24 mouse cellular contexts compared by ENCODE assay signal in the genomic region with DNA sequence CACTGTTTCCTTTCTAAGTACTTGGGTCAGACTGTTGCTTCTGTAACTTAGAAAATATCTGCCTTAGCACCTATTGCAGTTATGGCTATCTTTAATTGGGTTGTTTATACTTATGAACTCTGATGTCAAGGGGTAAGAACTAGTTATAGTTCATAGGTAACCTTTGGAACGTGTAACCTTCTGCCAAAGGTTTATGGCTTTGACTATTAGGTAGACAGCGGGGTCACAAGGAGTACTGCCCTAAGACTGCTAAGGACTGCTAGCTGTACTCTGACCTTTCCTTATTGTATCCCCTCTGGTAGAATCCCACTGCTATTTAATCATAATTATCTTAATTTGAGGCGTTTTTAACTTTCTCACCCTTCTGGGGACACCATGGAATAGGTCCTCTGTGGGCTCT. TPM values are rescaled to one million over a fixed set of nuclear protein-coding genes. Genes with fewer than 3 reads are reported as not detected.
DNase-seq lines count a peak whose midpoint lies in the region; ATAC-seq and TF ChIP-seq lines count a peak whose summit lies in the region.
"Had no signal": no experiment of that assay in that cellular context is flagged by ENCODE, and none has a peak within 500 bp of the region (broad histone marks: within the 10 kb centered on the region; RNA-seq: fewer than 3 reads in every experiment).

No protein-coding gene starts in this region.

- no peak overlapping the region for H3K9ac ChIP-seq in intestine, embryonic 15.5 days
- no peak overlapping the region for H3K9ac ChIP-seq in intestine, postnatal 0 days (ENCODE audit: low read depth, low read length)
- no peak overlapping the region for H3K9ac ChIP-seq in forebrain, embryonic 14.5 days (ENCODE audit: low read length)
- H3K9ac ChIP-seq: embryonic facial prominence, embryonic 12.5 days; forebrain, embryonic 13.5 days; forebrain, postnatal 0 days had no signal

- no peak overlapping the region for H3K27ac ChIP-seq in kidney, adult 2 months (ENCODE audit: insufficient read depth, low read depth, low read length)
- H3K27ac ChIP-seq in intestine, embryonic 15.5 days = no peak overlapping the region
- H3K27ac ChIP-seq in intestine, postnatal 0 days (ENCODE audit: low read depth, low read length) = no peak overlapping the region
- H3K27ac ChIP-seq in forebrain, embryonic 14.5 days (ENCODE audit: low read depth, low read length) = no peak overlapping the region
- H3K27ac ChIP-seq: embryonic facial prominence, embryonic 10.5 days; embryonic facial prominence, embryonic 12.5 days; forebrain, embryonic 13.5 days had no signal

- no peaks in the 10 kb centered on the region for H3K36me3 ChIP-seq in kidney, adult 2 months (ENCODE audit: control insufficient read depth, insufficient read depth, low read length)
- H3K36me3 ChIP-seq in intestine, embryonic 15.5 days = no peaks in the 10 kb centered on the region
- H3K36me3 ChIP-seq in intestine, postnatal 0 days (ENCODE audit: control insufficient read depth, insufficient read depth) = no peaks in the 10 kb centered on the region
- no peaks in the 10 kb centered on the region for H3K36me3 ChIP-seq in forebrain, embryonic 14.5 days (ENCODE audit: control insufficient read depth, insufficient read depth, low read length)
- H3K36me3 ChIP-seq: embryonic facial prominence, embryonic 10.5 days; embryonic facial prominence, embryonic 12.5 days; G1E had no signal

- TF ChIP-seq POLR2A in kidney, adult 2 months (IDR thresholded peaks at IDR 0.05; ENCODE audit: low read depth, low read length) = no peak

- 50% methylated on average over 3 of the region's 3 CpGs for WGBS in kidney, adult 2 months
- WGBS in intestine, embryonic 15.5 days = 60% methylated on average over 3 of the region's 3 CpGs
- 40% methylated on average over 3 of the region's 3 CpGs for WGBS in intestine, postnatal 0 days
- WGBS in forebrain, embryonic 14.5 days = 78% methylated on average over 3 of the region's 3 CpGs

- H3K4me3 ChIP-seq in kidney, adult 2 months (ENCODE audit: insufficient read depth, low read depth, low read length) = no peak overlapping the region
- H3K4me3 ChIP-seq in intestine, embryonic 15.5 days (replicated peaks) = no peak overlapping the region
- H3K4me3 ChIP-seq in intestine, postnatal 0 days (ENCODE audit: low read depth, low read length) = no peak overlapping the region
- no peak overlapping the region for H3K4me3 ChIP-seq in forebrain, embryonic 14.5 days (ENCODE audit: low read depth, low read length)
- H3K4me3 ChIP-seq: embryonic facial prominence, embryonic 10.5 days; embryonic facial prominence, embryonic 12.5 days; forebrain, embryonic 13.5 days had no signal

- peak; percentile 61; the same call in 1 of the 2 replicates for ATAC-seq in intestine, embryonic 15.5 days
- peak; percentile 74 for ATAC-seq in intestine, postnatal 0 days
- no peak for ATAC-seq in forebrain, embryonic 14.5 days
- ATAC-seq: activated CD4-positive, CD25-positive, alpha-beta regulatory T cell, adult 4 months; CD4-positive, CD25-positive, alpha-beta regulatory T cell, adult 4 months; forebrain, embryonic 13.5 days; forebrain, postnatal 0 days; Patski had no signal

- no peaks in the 10 kb centered on the region for H3K27me3 ChIP-seq in kidney, adult 2 months (replicated peaks; ENCODE audit: control insufficient read depth, insufficient read depth, low read length)
- H3K27me3 ChIP-seq in intestine, embryonic 15.5 days (replicated peaks) = no peaks in the 10 kb centered on the region
- H3K27me3 ChIP-seq in intestine, postnatal 0 days (replicated peaks; ENCODE audit: control insufficient read depth, insufficient read depth, low read length) = no peaks in the 10 kb centered on the region
- H3K27me3 ChIP-seq in forebrain, embryonic 14.5 days (replicated peaks; ENCODE audit: control insufficient read depth, insufficient read depth, low read length) = no peaks in the 10 kb centered on the region
- H3K27me3 ChIP-seq: CH12.LX; embryonic facial prominence, embryonic 12.5 days; forebrain, embryonic 13.5 days; Patski had no signal

- peak; percentile 45 for DNase-seq in kidney, adult 2 months
- no peak for DNase-seq in kidney, adult 11 months
- DNase-seq in ovary, postnatal 36 days (ENCODE audit: low spot score) = no peak
- no peak for DNase-seq in forebrain, embryonic 14.5 days (ENCODE audit: low spot score)
- DNase-seq: adrenal gland, adult 8-10 months; adrenal gland, postnatal 14 days; adrenal gland, postnatal 36 days; B cell, adult 2 months; cerebellum, adult 11-12 months; cerebellum, adult 2 months; cerebellum, adult 9-10 months; cerebellum, postnatal 10 days; cerebellum, postnatal 25 days; forebrain, postnatal 0 days had no signal

- TF ChIP-seq CTCF in kidney, adult 2 months (conservative IDR thresholded peaks at IDR 0.05; ENCODE audit: insufficient read depth, insufficient read length, low read depth, low read length) = no peak
- no peak for TF ChIP-seq CTCF in intestine, postnatal 0 days (IDR thresholded peaks at IDR 0.05; ENCODE audit: low read depth)

- no peaks in the 10 kb centered on the region for H3K9me3 ChIP-seq in intestine, embryonic 15.5 days
- H3K9me3 ChIP-seq in intestine, postnatal 0 days (ENCODE audit: control insufficient read depth) = no peaks in the 10 kb centered on the region
- H3K9me3 ChIP-seq in forebrain, embryonic 14.5 days (replicated peaks; ENCODE audit: control insufficient read depth, low read length) = no peaks in the 10 kb centered on the region
- H3K9me3 ChIP-seq: embryonic facial prominence, embryonic 10.5 days; embryonic facial prominence, embryonic 12.5 days; forebrain, embryonic 13.5 days had no signal

- H3K4me2 ChIP-seq in intestine, embryonic 15.5 days (replicated peaks) = no peak overlapping the region
- H3K4me2 ChIP-seq in intestine, postnatal 0 days (replicated peaks; ENCODE audit: low read depth) = no peak overlapping the region
- no peak overlapping the region for H3K4me2 ChIP-seq in forebrain, embryonic 14.5 days (ENCODE audit: low read length)
- H3K4me2 ChIP-seq: embryonic facial prominence, embryonic 12.5 days; forebrain, embryonic 13.5 days had no signal

- no peaks in the 10 kb centered on the region for H3K4me1 ChIP-seq in kidney, adult 2 months (ENCODE audit: control insufficient read depth, insufficient read depth, low read length)
- no peaks in the 10 kb centered on the region for H3K4me1 ChIP-seq in intestine, embryonic 15.5 days (replicated peaks)
- H3K4me1 ChIP-seq in intestine, postnatal 0 days (replicated peaks; ENCODE audit: control insufficient read depth, insufficient read depth, low read length) = no peaks in the 10 kb centered on the region
- H3K4me1 ChIP-seq in forebrain, embryonic 14.5 days (ENCODE audit: control insufficient read depth, insufficient read depth, low read length) = no peaks in the 10 kb centered on the region
- H3K4me1 ChIP-seq: embryonic facial prominence, embryonic 10.5 days; embryonic facial prominence, embryonic 12.5 days; forebrain, embryonic 13.5 days had no signal

RNA-seq across cellular contexts. Expression of gene Fmn1, which starts 23.4 kb away (rescaled TPM):
- 7.2 and 7.4 TPM in 2 replicates for polyA plus RNA-seq in kidney, adult 2 months (2012; rRNA removed)
- 4.7 and 5.5 TPM in 2 replicates for polyA plus RNA-seq in intestine, embryonic 15.5 days (2015; fragmentation: Nextera tagmentation; extraction: Ambion mirVana)
- polyA plus RNA-seq in intestine, postnatal 0 days (2015; fragmentation: Nextera tagmentation; extraction: Ambion mirVana) = 7.3 and 9.0 TPM in 2 replicates
- 0.10 and 0.57 TPM in 2 replicates for polyA plus RNA-seq in forebrain, embryonic 14.5 days (2014; fragmentation: Nextera tagmentation; extraction: Ambion mirVana)
- polyA plus RNA-seq: G1E had no signal
